Mouse (Mus musculus) gastrocnemius, postnatal 25 days (tissue): ENCODE measurements around the gene Cecr2. TPM values are rescaled to one million over a fixed set of nuclear protein-coding genes. Genes with fewer than 3 reads are reported as not detected.

Experiments used
- DNase-seq: peaks from one replicate; pipeline ENCODE4 v3.0.0; 2022
- total RNA-seq, 2 experiments: library from RNA; stranded (reverse); gene quantifications; 1 replicate in 1 of 2; 2 replicates in 1 of 2; pipeline ENCODE4 v1.2.3; 2021

Cecr2 gene
- total RNA-seq, 2 experiments from 2014 or later = 8.6 to 11.4 TPM

DNA sequence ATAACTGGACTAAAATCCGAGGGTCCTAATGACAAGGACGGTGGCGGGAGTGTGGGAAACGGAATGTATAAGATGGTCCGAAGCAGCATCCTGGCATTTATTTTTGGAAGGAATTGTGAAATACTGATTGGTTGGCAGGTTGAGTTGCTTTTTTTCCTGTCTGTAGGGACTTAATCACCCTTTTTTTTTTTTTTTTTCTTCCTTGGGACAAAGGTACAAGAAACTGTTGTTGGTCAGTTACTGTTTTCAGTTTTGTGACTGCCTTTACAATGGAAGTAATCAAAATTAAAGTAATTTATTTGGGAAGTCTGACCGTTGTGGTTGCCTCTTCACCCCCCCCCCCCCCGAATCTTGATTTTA is 1.2 kb downstream of the Cecr2 start:
- no peak for DNase-seq

- DNase-seq = no peak
These were observed 1.7 kb downstream of the Cecr2 start for GRCm38 (mm10) chr6:120667911-120668310.

GRCm38 (mm10) chr6:120674121-120674520 is 8.0 kb downstream of the Cecr2 start:
- no peak for DNase-seq

DNA sequence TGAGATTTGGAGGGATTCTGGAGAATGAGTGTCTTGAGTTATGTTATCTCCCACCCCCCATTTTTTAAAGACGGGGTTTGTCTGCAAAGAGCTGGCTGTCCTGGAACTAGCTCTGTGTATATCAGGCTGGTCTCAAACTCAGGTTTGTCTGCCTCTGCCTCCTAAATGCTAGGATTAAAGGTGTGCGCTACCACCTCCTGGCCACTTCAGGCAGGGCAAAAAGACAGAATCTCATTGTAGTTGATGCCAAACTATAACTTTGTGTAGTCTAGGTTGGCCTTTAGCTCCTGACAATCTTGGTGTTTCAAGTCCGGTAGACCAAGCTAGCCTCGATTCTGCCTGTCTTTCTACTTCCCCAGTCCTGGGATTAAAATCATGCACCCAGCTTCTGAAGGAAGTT is 8.7 kb downstream of the Cecr2 start:
- no peak for DNase-seq

- DNase-seq = no peak
These were observed 9.8 kb downstream of the Cecr2 start for GRCm38 (mm10) chr6:120675979-120676378.

DNA sequence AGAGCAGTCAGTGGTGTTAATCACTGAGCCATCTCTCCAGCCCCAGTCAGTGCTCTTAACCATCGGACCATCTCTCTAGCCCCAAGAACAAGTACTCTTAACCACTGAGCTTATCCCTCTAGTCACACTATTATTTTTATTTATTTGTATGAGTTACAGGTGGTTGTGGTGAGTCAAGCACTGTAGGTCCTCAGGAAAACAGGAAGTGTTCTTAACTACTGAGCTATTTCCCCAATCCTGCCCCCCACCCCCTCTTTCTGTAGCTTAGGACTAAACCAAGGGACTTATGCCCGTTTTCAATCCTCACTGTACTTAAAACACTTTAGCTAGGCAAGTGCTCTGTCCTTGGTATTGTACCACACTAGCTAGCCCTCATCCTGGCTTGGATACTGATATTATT is 17.2 kb downstream of the Cecr2 start:
- DNase-seq = no peak

- no peak for DNase-seq
These were observed 18.6 kb downstream of the Cecr2 start for GRCm38 (mm10) chr6:120684750-120685149.

DNA sequence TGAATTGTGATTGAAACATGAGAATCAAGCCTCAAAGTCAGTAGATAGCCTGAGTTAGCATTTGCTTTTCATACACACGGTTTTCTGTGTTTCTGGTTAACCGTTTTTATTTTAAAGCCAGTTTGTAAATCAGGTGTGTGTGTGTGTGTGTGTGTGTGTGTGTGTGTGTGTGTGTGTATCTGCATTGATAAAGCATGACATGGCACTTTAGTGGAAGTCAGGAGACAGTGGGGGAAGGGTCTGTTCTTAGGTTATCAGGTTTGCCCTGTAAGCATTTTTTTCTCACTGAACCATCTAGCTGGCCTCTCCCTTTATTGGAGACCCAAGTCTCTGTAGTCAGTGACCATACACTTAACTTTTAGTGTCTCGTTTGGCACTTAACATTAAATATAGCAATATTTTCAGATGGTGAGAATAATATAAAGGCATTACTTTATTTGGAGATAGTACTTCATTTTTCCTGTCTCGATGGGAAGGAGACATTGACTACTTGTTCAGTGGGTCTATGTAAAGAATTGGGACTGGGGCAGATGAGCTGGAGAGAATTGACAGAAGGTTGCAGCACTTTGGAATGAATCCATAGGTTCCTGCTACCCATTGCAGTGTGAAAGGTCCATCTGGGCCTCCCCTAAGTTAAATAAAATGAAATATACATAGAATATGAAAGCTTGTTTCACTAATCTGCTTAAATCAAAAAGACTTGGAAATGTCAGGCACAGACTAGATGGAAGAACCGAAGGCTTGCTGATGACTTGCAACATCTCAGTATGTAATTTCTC is 20.9 kb downstream of the Cecr2 start:
- no peak for DNase-seq

DNA sequence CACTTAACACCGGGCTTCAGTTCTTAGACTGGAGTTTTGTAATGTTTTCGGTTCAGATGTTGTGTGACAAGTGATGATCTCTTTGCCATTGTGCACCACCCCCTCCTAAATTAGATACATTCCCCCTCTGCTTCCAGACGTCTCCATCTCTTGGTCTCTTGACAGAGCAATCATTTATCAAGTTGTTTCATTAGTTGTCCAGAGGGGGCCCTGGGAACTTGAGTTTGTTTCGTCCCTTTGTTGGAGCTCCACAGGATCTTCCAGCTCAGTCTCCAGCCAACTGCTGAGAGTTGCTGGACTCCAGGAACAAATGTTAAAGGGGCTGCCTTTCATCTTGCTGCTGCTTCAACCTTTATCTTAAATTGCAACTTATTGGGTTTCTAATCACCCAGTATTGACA is 34.1 kb downstream of the Cecr2 start:
- no peak for DNase-seq

GRCm38 (mm10) chr6:120704376-120704775 is 38.2 kb downstream of the Cecr2 start:
- DNase-seq = no peak

- no peak for DNase-seq
These were observed 42.6 kb downstream of the Cecr2 start for GRCm38 (mm10) chr6:120708759-120709158.

- DNase-seq = no peak
These were observed 48.6 kb downstream of the Cecr2 start for GRCm38 (mm10) chr6:120714806-120715205.

- no peak for DNase-seq
These were observed 49.1 kb downstream of the Cecr2 start for GRCm38 (mm10) chr6:120715227-120715626.

DNA sequence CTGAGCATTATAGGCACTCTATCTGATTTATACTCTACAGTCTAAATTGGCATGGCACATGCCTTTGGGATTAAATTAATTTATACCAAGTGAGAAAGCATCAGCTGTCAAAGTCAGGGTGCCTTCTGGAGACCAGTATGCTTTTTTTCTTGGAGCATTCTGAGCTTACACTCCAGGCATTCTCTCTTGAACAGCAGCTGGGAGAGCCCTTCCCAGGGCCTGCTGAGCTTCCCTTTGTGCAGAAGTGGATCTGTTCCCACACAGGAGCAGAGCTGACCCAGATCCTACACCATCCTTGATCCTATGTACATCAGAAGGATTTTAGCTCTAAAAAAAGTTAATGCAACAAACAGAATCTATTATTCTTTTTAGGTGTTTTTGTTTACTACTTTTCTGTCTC is 49.7 kb downstream of the Cecr2 start:
- no peak for DNase-seq

- DNase-seq = no peak
These were observed 50.4 kb downstream of the Cecr2 start for GRCm38 (mm10) chr6:120716531-120716984.

DNA sequence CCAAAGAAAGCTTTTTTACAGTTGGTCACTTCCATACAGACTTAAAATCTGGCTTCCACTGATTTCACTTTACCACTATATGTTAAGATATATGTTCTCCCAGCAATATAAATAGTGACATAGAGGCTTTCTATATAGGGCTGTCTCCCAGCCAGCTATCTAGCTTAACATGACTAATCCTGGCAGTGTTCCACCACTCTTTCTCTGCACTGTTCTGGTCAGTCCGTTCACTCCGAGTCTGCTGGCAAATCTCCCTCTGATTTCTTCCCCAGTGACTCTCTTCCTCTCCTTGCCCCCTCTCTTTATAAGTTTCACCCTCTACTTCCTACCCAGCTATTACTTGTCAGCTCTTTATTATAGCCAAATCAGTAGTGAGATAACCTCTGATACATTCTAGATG is 59.8 kb downstream of the Cecr2 start:
- no peak for DNase-seq

GRCm38 (mm10) chr6:120736011-120736410 is 69.8 kb downstream of the Cecr2 start:
- no peak for DNase-seq

DNA sequence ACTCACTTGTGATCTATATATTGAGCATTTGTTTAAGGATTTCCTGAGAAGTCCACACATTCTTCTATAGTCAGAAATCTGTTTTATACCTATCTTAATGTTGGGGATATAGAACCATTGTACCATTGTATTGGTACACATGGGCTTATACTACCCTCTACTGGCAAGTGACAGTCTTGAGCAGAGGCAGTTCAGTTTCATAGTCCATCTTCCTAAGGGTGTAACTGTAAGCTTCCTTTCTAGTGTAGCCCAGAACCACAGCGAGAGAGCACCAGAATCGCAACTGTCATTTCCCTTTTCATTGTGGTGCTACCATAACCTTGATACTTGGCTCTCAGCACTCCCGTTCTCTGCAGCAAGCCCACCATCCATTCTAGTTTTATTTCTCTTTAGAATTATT is 70.4 kb downstream of the Cecr2 start:
- no peak for DNase-seq

- DNase-seq = no peak
These were observed 77.0 kb downstream of the Cecr2 start for GRCm38 (mm10) chr6:120743130-120743529.

GRCm38 (mm10) chr6:120744266-120744665 is 78.1 kb downstream of the Cecr2 start:
- no peak for DNase-seq

DNA sequence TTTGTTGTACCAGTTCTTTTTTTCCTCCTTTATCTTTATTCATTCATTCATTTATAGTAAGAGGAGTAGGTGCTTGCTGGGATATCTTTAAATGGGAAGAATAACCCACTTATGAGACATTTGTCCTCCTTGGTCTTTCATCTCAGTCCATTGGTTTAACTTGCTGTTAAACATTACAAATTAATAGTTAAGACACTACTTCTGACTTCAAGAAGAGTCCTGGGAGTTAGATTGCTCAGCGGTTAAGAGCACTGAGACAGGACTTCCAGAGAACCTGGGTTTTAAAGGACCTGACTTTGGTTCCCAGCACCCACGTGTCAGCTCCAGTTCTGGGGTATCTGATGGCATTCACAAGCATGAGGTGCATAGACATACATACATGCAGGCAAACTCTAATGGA is 80.2 kb downstream of the Cecr2 start:
- DNase-seq = no peak

- DNase-seq = no peak
These were observed 95.0 kb downstream of the Cecr2 start for GRCm38 (mm10) chr6:120761151-120761550.

GRCm38 (mm10) chr6:120769972-120770371 is 103.8 kb downstream of the Cecr2 start:
- DNase-seq = no peak

DNA sequence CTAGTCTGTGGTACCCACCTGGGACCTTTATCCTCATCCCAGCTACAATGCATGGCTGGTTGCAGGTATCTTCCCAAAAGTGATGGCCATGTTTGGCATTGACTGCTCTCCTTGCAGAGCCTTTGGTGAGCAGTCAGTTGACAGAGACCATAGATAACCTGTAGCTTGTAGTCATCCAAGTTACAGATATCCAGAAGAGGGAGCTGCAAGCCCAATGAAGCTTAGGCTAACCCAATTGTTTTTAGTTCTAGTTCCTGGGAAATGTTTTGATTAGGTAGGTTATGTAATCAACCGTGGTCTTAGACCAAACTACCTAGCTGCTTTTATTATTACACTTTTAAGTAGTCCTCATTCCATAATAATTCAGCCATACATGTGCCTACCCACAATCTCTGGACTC is 105.2 kb downstream of the Cecr2 start:
- no peak for DNase-seq

GRCm38 (mm10) chr6:120772025-120772424 is 105.9 kb downstream of the Cecr2 start:
- DNase-seq = no peak
